Mouse (Mus musculus) MEL-GATA-1-ER (cell line): ENCODE data around the gene Ramp1.

Experiments used
- DNase-seq: peaks from one replicate; pipeline ENCODE4 v3.0.0-alpha.2; 2012; ENCODE audit warnings: low read depth; ENCODE audit errors: extremely low read depth

Gene Ramp1

GRCm38 (mm10) chr1:91199793-91200192 is 20.2 kb downstream of the Ramp1 start:
- no peak for DNase-seq

- no peak for DNase-seq
Measured at GRCm38 (mm10) chr1:91201122-91201521, 21.5 kb downstream of the Ramp1 start.

- no peak for DNase-seq
Measured at GRCm38 (mm10) chr1:91204221-91204765, 24.7 kb downstream of the Ramp1 start.

- no peak for DNase-seq
Measured at GRCm38 (mm10) chr1:91205651-91206050, 26.0 kb downstream of the Ramp1 start.

GRCm38 (mm10) chr1:91206336-91206735 is 26.7 kb downstream of the Ramp1 start:
- no peak for DNase-seq

GRCm38 (mm10) chr1:91206873-91207272 is 27.3 kb downstream of the Ramp1 start:
- DNase-seq, result no peak

- no peak for DNase-seq
Measured at GRCm38 (mm10) chr1:91207334-91208074, 27.9 kb downstream of the Ramp1 start.

- no peak for DNase-seq
Measured at GRCm38 (mm10) chr1:91209343-91209742, 29.7 kb downstream of the Ramp1 start.

- no peak for DNase-seq
Measured at GRCm38 (mm10) chr1:91209785-91210184, 30.2 kb downstream of the Ramp1 start.

- DNase-seq, result no peak
Measured at GRCm38 (mm10) chr1:91211099-91211498, 31.5 kb downstream of the Ramp1 start.

- DNase-seq, result no peak
Measured at GRCm38 (mm10) chr1:91211591-91212008, 32.0 kb downstream of the Ramp1 start.

GRCm38 (mm10) chr1:91215264-91215663 is 35.6 kb downstream of the Ramp1 start:
- DNase-seq, result no peak

- no peak for DNase-seq
Measured at GRCm38 (mm10) chr1:91215981-91216380, 36.4 kb downstream of the Ramp1 start.

GRCm38 (mm10) chr1:91216504-91217267 is 37.1 kb downstream of the Ramp1 start:
- peak; percentile 84 for DNase-seq

GRCm38 (mm10) chr1:91219641-91220321 is 40.2 kb downstream of the Ramp1 start:
- DNase-seq, result no peak

- DNase-seq, result no peak
Measured at GRCm38 (mm10) chr1:91220322-91220672, 40.7 kb downstream of the Ramp1 start.

- DNase-seq, result no peak
Measured at GRCm38 (mm10) chr1:91226562-91226961, 46.9 kb downstream of the Ramp1 start.

GRCm38 (mm10) chr1:91227381-91228054 is 47.9 kb downstream of the Ramp1 start:
- no peak for DNase-seq

GRCm38 (mm10) chr1:91231142-91231541 is 51.5 kb downstream of the Ramp1 start:
- DNase-seq, result no peak

- no peak for DNase-seq
Measured at GRCm38 (mm10) chr1:91231896-91232295, 52.3 kb downstream of the Ramp1 start.

GRCm38 (mm10) chr1:91235395-91235794 is 55.8 kb downstream of the Ramp1 start:
- DNase-seq, result peak; percentile 74
